Mouse (Mus musculus): ENCODE measurements around the gene Safb.

Safb gene

GRCm38 (mm10) chr17:56584257-56585130 is at the start of gene Safb, which contains the start of gene Safb2:
Safb (plus strand) TSS chr17:56584825.
Safb2 (minus strand) TSS chr17:56584585.
- peak; percentile 99 for DNase-seq

GRCm38 (mm10) chr17:56536192-56536591 is 48.4 kb upstream of the Safb start:
- DNase-seq = no peak

GRCm38 (mm10) chr17:56536874-56537273 is 47.8 kb upstream of the Safb start:
- DNase-seq = no peak

- peak; percentile 39 for DNase-seq
Observed at GRCm38 (mm10) chr17:56537912-56538311, 46.7 kb upstream of the Safb start.

- no peak for DNase-seq
Observed at GRCm38 (mm10) chr17:56540562-56540975, 44.1 kb upstream of the Safb start.

- DNase-seq = no peak
Observed at GRCm38 (mm10) chr17:56542736-56543135, 41.9 kb upstream of the Safb start.

- DNase-seq = no peak
Observed at GRCm38 (mm10) chr17:56543684-56544224, 40.9 kb upstream of the Safb start.

- DNase-seq = no peak
Observed at GRCm38 (mm10) chr17:56544699-56545387, 39.8 kb upstream of the Safb start.

- no peak for DNase-seq
Observed at GRCm38 (mm10) chr17:56545945-56546344, 38.7 kb upstream of the Safb start.

- DNase-seq = no peak
Observed at GRCm38 (mm10) chr17:56546576-56546975, 38.0 kb upstream of the Safb start.

GRCm38 (mm10) chr17:56547116-56547845 is 37.3 kb upstream of the Safb start:
- no peak for DNase-seq

- peak; percentile 7 for DNase-seq
Observed at GRCm38 (mm10) chr17:56547846-56548604, 36.6 kb upstream of the Safb start.

- peak; percentile 1 for DNase-seq
Observed at GRCm38 (mm10) chr17:56548605-56549105, 36.0 kb upstream of the Safb start.

- DNase-seq = peak; percentile 6
Observed at GRCm38 (mm10) chr17:56550784-56551475, 33.7 kb upstream of the Safb start.

GRCm38 (mm10) chr17:56551841-56552581 is 32.6 kb upstream of the Safb start:
- DNase-seq = peak; percentile 33

- DNase-seq = peak; percentile 73
Observed at GRCm38 (mm10) chr17:56552781-56553363, 31.8 kb upstream of the Safb start.

GRCm38 (mm10) chr17:56554122-56554551 is 30.5 kb upstream of the Safb start, which contains the start of gene Gm20219:
Gm20219 (minus strand) TSS chr17:56554387.
- no peak for DNase-seq

GRCm38 (mm10) chr17:56558448-56558847 is 26.2 kb upstream of the Safb start:
- peak; percentile 78 for DNase-seq

- no peak for DNase-seq
Observed at GRCm38 (mm10) chr17:56559386-56559785, 25.2 kb upstream of the Safb start.

- DNase-seq = no peak
Observed at GRCm38 (mm10) chr17:56560131-56560530, 24.5 kb upstream of the Safb start.

Measured in right cerebral cortex, postnatal 4 days (tissue).